Mouse (Mus musculus) spleen, postnatal 10 days (tissue): ENCODE results near the gene Eml5.

Experiments used
- DNase-seq, 2 experiments: peaks; one replicate each; pipeline ENCODE4 v3.0.0; 2021 to 2022; ENCODE audit warnings: low spot score in 2 of 2

Gene Eml5

GRCm38 (mm10) chr12:98834879-98835278 is 66.4 kb downstream of the Eml5 start:
- DNase-seq: no peak

GRCm38 (mm10) chr12:98833901-98834300 is 67.4 kb downstream of the Eml5 start:
- no peak for DNase-seq

DNA sequence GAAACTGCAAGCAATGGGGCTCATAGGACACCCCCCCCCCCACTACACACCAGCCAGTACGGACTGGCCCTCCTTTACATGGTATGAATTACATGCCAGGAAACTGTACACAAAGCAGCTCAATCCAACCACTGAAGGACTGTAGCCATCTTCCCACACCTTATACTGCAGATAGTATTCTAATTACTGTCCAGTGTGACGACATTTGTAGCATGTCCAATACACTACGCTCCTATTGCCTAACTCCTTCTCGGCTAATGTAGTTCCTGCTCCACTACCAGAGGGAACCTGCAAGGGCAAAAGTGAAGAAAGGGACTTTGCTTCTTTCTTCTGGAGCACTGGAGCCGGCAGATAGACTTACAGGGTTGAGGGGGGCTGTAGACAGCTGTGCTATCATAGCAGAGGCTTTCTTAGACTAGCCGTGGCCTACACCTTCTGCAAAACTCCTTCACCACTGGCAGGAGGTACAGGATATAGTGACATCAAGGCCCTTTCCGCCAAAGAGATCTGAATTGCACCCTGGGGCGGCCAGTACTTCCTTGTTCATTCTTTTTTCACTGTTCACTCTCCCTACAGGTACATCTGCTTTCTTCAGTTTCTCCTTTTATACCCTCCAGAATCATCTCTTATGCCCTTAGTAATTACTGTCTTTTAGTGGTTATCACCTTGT is 68.2 kb downstream of the Eml5 start:
- no peak for DNase-seq

DNA sequence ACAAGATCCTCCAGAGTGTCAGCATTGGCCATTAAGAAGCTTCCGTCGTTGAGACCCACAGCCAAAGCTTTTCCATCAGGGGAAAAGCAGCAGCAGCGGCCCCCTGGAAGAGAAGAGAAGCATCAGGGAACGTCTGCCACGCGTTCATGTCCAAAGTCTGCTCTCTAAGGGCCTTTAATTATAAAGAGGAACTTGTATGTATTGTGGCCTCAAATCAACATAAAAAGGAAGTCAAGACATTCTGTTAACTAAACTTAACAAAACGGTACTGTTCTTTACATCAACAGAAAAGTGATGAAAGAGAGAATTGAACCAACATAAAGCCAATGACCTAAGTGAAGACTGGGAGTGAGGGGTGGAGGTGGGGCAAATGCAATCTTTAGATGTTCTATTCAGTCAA is 70.2 kb downstream of the Eml5 start:
- DNase-seq: no peak

- DNase-seq: no peak
These were observed 80.5 kb downstream of the Eml5 start for GRCm38 (mm10) chr12:98820781-98821180.

GRCm38 (mm10) chr12:98804078-98804748 is 97.1 kb downstream of the Eml5 start:
- no peak for DNase-seq

GRCm38 (mm10) chr12:98802245-98802644 is 99.0 kb downstream of the Eml5 start:
- no peak for DNase-seq

DNA sequence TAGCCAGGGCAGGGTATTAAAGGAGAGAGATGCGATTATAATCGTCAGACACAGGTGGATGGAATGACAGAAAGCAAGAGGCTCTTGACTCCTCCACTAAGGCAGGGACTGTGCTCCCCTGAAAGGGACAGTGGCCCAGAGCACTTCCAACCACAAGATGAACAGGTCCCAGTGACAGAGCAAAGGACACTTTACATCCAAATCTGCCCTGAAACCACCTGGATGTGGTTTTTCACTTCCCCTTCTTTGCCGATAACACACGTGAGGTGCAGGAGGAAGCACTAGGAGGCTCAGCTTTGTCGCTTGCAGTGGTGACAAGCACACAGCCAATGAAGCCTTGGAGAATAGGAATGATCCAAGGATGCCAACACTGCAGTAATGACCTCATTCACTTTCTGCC is 101.0 kb downstream of the Eml5 start:
- no peak for DNase-seq

GRCm38 (mm10) chr12:98795731-98796318 is 105.5 kb downstream of the Eml5 start:
- no peak for DNase-seq

DNA sequence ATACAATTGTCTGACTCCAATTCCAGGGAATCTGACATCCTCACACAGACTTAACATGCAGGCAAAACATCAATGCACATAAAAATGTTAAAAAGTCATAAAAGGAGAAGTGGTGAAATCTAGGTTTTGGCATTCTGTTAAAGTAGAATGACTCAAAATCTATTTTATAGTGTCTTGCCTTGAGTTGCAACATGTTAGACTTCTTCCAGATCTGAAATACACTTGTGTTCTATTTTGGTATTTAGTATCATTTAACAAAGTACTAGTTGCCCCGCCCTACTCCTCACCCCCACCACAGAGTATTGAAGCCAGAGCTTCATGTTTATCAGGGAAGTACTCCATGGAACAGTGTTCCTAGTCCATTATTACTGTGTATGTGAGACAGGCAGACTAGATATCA is 117.0 kb downstream of the Eml5 start:
- DNase-seq: no peak

- DNase-seq: peak in 1 of 2 experiments; percentile 24
These were observed 122.1 kb downstream of the Eml5 start for GRCm38 (mm10) chr12:98779148-98779547.

DNA sequence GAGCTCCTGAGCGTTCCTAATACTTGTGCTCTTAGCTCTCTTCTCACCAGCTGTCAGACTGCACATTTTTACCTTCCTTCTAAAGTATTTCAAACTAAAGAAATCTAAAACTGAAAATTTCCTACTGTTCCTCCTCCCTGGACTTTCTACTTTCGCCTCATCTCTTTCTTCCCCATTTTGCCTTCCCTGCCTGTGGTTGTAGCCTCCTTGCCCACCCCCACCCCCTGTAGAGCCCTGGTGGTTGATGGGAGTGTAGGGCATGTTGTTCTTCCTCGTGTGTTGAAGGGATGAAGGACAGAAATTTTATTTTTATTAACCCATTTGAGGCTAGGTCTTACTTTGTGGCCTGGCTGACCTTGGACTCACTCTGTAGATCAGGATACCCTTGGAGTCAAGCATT is 123.8 kb downstream of the Eml5 start:
- DNase-seq: no peak

DNA sequence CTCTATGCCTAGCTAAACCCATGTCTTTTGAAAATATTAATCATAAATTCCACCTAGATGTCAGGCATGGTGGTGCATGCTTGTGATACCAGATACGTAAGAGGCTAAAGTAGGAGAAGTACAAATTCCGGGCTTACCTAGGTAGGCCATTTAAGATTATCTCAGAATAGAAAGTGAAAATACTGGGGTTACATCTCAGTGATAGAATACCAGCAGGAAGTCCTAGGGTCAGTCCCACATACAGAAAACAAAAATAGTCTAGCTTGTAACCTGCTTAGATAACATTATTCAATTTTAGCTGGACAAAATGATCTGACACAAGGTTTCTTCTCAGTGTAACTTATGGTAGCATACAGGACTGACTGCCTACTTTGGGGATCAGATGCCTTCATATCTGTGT is 135.0 kb downstream of the Eml5 start:
- no peak for DNase-seq

DNA sequence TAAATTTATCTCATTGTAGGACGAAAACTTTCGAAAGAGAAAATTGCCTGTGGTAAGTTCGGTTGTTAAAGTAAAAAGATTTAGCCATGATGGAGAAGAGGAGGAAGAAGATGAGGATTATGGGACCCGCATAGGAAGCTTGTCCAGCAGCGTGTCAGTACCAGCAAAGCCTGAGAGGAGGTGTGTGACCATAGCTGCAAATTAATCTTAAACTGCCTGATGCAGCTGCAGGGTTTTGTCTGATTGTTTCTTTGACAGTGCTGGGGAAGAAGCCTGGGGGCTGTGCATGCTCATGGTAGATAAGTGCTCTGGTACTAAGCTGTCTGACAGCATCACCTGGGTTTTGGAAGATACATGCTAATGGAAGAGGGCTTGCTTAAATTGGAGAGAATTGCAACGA is 141.6 kb downstream of the Eml5 start:
- no peak for DNase-seq

DNA sequence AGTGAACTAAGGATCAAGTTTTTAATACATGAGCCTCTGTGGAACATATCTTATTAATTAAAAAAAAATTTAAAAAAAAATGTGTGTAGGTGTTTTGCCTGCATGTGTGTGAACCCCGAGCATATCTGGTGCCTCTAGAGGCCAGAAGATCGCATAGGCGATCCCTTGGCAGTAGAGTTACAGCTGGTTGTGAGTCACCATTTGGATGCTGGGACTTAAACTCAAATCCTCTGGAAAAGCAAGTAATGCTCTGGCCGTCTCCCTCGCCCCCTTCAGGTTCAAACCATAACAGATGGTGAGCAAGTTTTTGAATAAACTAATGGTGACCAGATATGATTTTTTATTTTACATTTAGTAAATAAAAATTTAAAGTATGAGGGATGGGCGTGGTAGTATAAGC is 143.6 kb downstream of the Eml5 start:
- no peak for DNase-seq

DNA sequence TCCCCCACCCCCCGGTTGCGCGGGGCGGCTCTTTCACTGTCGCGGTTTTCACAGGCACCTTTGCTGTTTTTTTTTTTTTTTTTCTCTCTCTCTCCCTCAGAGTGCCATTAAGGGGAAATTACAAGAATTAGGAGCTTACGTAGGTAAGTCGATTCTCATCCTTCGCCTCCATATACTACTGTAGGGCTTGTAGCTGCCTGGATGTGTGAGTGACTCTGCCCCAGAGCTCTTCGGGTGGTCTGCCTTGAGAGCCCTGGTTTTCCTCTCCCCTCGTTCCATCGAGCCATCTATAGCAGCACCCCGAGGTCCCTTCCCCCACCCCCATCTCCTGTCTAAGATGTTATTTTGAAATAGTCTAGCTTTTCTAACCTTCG is 153.9 kb downstream of the Eml5 start:
- peak; percentile 33 for DNase-seq

DNA sequence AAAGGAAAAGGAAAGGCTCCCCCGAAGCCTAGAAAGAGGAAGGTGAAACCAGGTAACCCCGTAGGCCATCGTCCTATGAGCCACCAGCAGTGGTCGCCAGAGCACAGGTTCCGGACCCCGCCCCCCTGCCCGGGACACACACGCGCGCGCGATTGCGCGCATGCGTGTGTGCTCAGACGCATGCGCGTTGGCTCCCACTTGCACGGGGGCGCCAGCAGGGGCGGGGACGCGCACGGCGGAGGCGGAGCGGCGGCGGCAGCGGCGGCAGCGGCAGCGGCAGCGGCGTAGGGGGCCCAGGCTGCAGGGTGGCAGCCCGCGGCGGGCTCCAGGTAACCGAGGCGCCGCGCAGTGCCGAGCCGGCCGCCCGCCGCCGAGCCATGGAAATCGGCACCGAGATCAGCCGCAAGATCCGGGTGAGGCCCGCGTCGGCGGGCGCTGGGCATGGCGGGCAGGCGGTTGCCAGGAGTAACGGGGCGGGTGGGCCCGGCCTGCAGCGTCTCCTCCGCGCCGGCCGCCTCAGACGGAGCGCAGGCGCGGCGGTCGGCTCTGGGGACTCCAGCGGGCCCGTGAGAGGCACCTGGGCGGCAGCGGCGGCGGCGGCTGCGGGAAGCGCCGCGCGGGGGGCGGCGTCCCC is 154.4 kb downstream of the Eml5 start, which contains the start of gene Zc3h14:
Gene Zc3h14, plus strand, starts transcription at position 219 of the 634 bp plus-strand sequence.
- peak; percentile 86 to 95 for DNase-seq

GRCm38 (mm10) chr12:98746131-98746530 is 155.2 kb downstream of the Eml5 start:
- peak; percentile 46 to 77 for DNase-seq

DNA sequence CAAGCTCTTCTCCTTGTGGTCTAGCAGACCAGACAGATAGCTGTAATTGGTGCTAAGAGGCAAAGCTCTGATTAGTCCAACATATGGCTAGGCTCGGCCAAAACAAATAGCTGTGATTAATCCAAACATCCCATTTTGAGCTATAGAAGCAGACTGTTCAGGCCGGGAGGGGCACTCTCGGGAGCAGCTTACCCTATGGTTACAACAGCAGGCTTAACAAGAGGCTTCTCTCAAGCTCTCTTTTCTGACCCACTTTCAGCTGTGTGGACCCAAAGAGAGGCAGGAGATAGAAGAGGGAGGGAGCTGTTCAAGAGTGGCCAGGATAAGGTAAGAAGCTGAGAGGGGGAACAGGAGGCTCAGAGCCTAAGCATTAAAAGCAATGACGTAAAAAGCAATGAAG is 155.7 kb downstream of the Eml5 start:
- no peak for DNase-seq

- DNase-seq: no peak
These were observed 160.2 kb downstream of the Eml5 start for GRCm38 (mm10) chr12:98741011-98741501.

- DNase-seq: no peak
These were observed 163.4 kb downstream of the Eml5 start for GRCm38 (mm10) chr12:98737801-98738350.
